Mouse (Mus musculus): ENCODE measurements around the gene Lrig2. TPM values are rescaled to one million over a fixed set of nuclear protein-coding genes. Genes with fewer than 3 reads are reported as not detected.

Lrig2 gene
- total and polyA plus RNA-seq, 3 experiments: 3.7 to 8.9 (median 8.9) TPM

GRCm38 (mm10) chr3:104373907-104374306, 137.8 kb downstream of the Lrig2 start:
- Histone ChIP-seq H3K27ac (no peak overlapping the region), H3K36me3 (ENCODE audit: control insufficient read depth, insufficient read depth, low read length) (no peaks in the 10 kb centered on the region), H3K9ac (ENCODE audit: low read depth, low read length) (no peak overlapping the region), H3K79me2 (replicated peaks; ENCODE audit: control insufficient read depth, insufficient read depth, low read length) (no peaks in the 10 kb centered on the region), H3K4me1 (ENCODE audit: control insufficient read depth, insufficient read depth, low read length) (peaks cover 3% of the 10 kb centered on the region; the same call in 1 of the 2 replicates), H3K4me3 (no peak overlapping the region), H3K27me3 (ENCODE audit: control insufficient read depth, insufficient read depth, low read length) (no peaks in the 10 kb centered on the region)
- 26% methylated on average over 8 of the region's 8 CpGs for WGBS
- intact Hi-C loops (cut with DNase I): loop anchor here (2.0 to 5.0 kb wide), 2 partner anchors 53 to 152 kb away; partner anchors contain the start of gene Magi3
- TF ChIP-seq POLR2A (IDR thresholded peaks at IDR 0.05; ENCODE audit: insufficient read depth, low read depth, low read length) (0 out of 2 replicates have a peak, but pooled peaks have one; percentile 24), CTCF (IDR thresholded peaks at IDR 0.05) (no peak), EP300 (IDR thresholded peaks at IDR 0.05; ENCODE audit: insufficient read depth, low read depth, low read length) (no peak)
- DNase-seq: peak in 1 of 2 experiments; percentile 53

- peak in 1 of 2 experiments; percentile 46 for DNase-seq
- intact Hi-C loops (cut with DNase I): loop anchor here (2.0 to 5.0 kb wide), 2 partner anchors 52 to 150 kb away; partner anchors contain the start of gene Magi3
- H3K27ac ChIP-seq: peak overlapping the region; percentile 75
- H3K4me3 ChIP-seq: no peak overlapping the region
- no peaks in the 10 kb centered on the region for H3K36me3 ChIP-seq (ENCODE audit: control insufficient read depth, insufficient read depth, low read length)
- H3K79me2 ChIP-seq (replicated peaks; ENCODE audit: control insufficient read depth, insufficient read depth, low read length): no peaks in the 10 kb centered on the region
- 62% methylated on average over 2 of the region's 2 CpGs for WGBS
- TF ChIP-seq CTCF (IDR thresholded peaks at IDR 0.05): no peak
- TF ChIP-seq EP300 (IDR thresholded peaks at IDR 0.05; ENCODE audit: insufficient read depth, low read depth, low read length): 0 out of 2 replicates have a peak, but pooled peaks have one; percentile 53
- no peaks in the 10 kb centered on the region for H3K27me3 ChIP-seq (ENCODE audit: control insufficient read depth, insufficient read depth, low read length)
- no peak overlapping the region for H3K9ac ChIP-seq (ENCODE audit: low read depth, low read length)
- H3K4me1 ChIP-seq (ENCODE audit: control insufficient read depth, insufficient read depth, low read length): peaks cover 3% of the 10 kb centered on the region; the same call in 1 of the 2 replicates
These were observed 139.3 kb downstream of the Lrig2 start for GRCm38 (mm10) chr3:104372374-104372773.

- 95% methylated on average over 2 of the region's 2 CpGs for WGBS
- H3K79me2 ChIP-seq (replicated peaks; ENCODE audit: control insufficient read depth, insufficient read depth, low read length): no peaks in the 10 kb centered on the region
- H3K4me1 ChIP-seq (ENCODE audit: control insufficient read depth, insufficient read depth, low read length): peaks cover 1% of the 10 kb centered on the region; the same call in 1 of the 2 replicates
- intact Hi-C loops (cut with DNase I): no loop called here
- H3K36me3 ChIP-seq (ENCODE audit: control insufficient read depth, insufficient read depth, low read length): no peaks in the 10 kb centered on the region
- no peaks in the 10 kb centered on the region for H3K27me3 ChIP-seq (ENCODE audit: control insufficient read depth, insufficient read depth, low read length)
- H3K4me3 ChIP-seq: no peak overlapping the region
- DNase-seq: no peak
- TF ChIP-seq EP300 (IDR thresholded peaks at IDR 0.05; ENCODE audit: insufficient read depth, low read depth, low read length) (no peak), POLR2A (IDR thresholded peaks at IDR 0.05; ENCODE audit: insufficient read depth, low read depth, low read length) (no peak), CTCF (IDR thresholded peaks at IDR 0.05) (no peak)
- H3K27ac ChIP-seq: no peak overlapping the region
- no peak overlapping the region for H3K9ac ChIP-seq (ENCODE audit: low read depth, low read length)
These were observed 143.8 kb downstream of the Lrig2 start for GRCm38 (mm10) chr3:104367912-104368311.

GRCm38 (mm10) chr3:104361814-104362213, 149.9 kb downstream of the Lrig2 start:
- H3K27me3 ChIP-seq (ENCODE audit: control insufficient read depth, insufficient read depth, low read length): no peaks in the 10 kb centered on the region
- no peaks in the 10 kb centered on the region for H3K36me3 ChIP-seq (ENCODE audit: control insufficient read depth, insufficient read depth, low read length)
- H3K27ac ChIP-seq: no peak overlapping the region
- TF ChIP-seq POLR2A (IDR thresholded peaks at IDR 0.05; ENCODE audit: insufficient read depth, low read depth, low read length) (no peak), CTCF (IDR thresholded peaks at IDR 0.05) (no peak), EP300 (IDR thresholded peaks at IDR 0.05; ENCODE audit: insufficient read depth, low read depth, low read length) (no peak)
- intact Hi-C loops (cut with DNase I): no loop called here
- no peak for DNase-seq
- no peak overlapping the region for H3K9ac ChIP-seq (ENCODE audit: low read depth, low read length)
- 84% methylated on average over 8 of the region's 8 CpGs for WGBS
- no peak overlapping the region for H3K4me3 ChIP-seq
- H3K79me2 ChIP-seq (replicated peaks; ENCODE audit: control insufficient read depth, insufficient read depth, low read length): no peaks in the 10 kb centered on the region
- H3K4me1 ChIP-seq (ENCODE audit: control insufficient read depth, insufficient read depth, low read length): no peaks in the 10 kb centered on the region

GRCm38 (mm10) chr3:104360325-104360724, 151.4 kb downstream of the Lrig2 start:
- Histone ChIP-seq H3K9ac (ENCODE audit: low read depth, low read length) (no peak overlapping the region), H3K27me3 (ENCODE audit: control insufficient read depth, insufficient read depth, low read length) (no peaks in the 10 kb centered on the region), H3K4me1 (ENCODE audit: control insufficient read depth, insufficient read depth, low read length) (no peaks in the 10 kb centered on the region), H3K36me3 (ENCODE audit: control insufficient read depth, insufficient read depth, low read length) (no peaks in the 10 kb centered on the region), H3K4me3 (no peak overlapping the region), H3K27ac (peak overlapping the region; percentile 36), H3K79me2 (replicated peaks; ENCODE audit: control insufficient read depth, insufficient read depth, low read length) (no peaks in the 10 kb centered on the region)
- WGBS: 50% methylated on average over 5 of the region's 5 CpGs
- intact Hi-C loops (cut with DNase I): no loop called here
- TF ChIP-seq POLR2A (IDR thresholded peaks at IDR 0.05; ENCODE audit: insufficient read depth, low read depth, low read length): no peak
- TF ChIP-seq EP300 (IDR thresholded peaks at IDR 0.05; ENCODE audit: insufficient read depth, low read depth, low read length): peak; percentile 63; the same call in 1 of the 2 replicates
- no peak for TF ChIP-seq CTCF (IDR thresholded peaks at IDR 0.05)
- peak in 1 of 2 experiments; percentile 32 for DNase-seq

- Histone ChIP-seq H3K27me3 (ENCODE audit: control insufficient read depth, insufficient read depth, low read length) (no peaks in the 10 kb centered on the region), H3K79me2 (replicated peaks; ENCODE audit: control insufficient read depth, insufficient read depth, low read length) (no peaks in the 10 kb centered on the region), H3K9ac (ENCODE audit: low read depth, low read length) (no peak overlapping the region), H3K36me3 (ENCODE audit: control insufficient read depth, insufficient read depth, low read length) (no peaks in the 10 kb centered on the region), H3K27ac (peak overlapping the region; percentile 36), H3K4me3 (no peak overlapping the region), H3K4me1 (ENCODE audit: control insufficient read depth, insufficient read depth, low read length) (no peaks in the 10 kb centered on the region)
- DNase-seq: no peak
- intact Hi-C loops (cut with DNase I): no loop called here
- peak; percentile 31; the same call in 1 of the 2 replicates for TF ChIP-seq CTCF (IDR thresholded peaks at IDR 0.05)
- no peak for TF ChIP-seq EP300 (IDR thresholded peaks at IDR 0.05; ENCODE audit: insufficient read depth, low read depth, low read length)
- WGBS: 41% methylated on average over 8 of the region's 8 CpGs
These were observed 152.2 kb downstream of the Lrig2 start for GRCm38 (mm10) chr3:104359225-104360135.

Measured in heart, adult 2 months (tissue).